Mouse (Mus musculus) erythroblast, embryonic 14.5 days (primary cell): ENCODE results near the gene Dennd1a.

Experiments
- GATA1 ChIP-seq: IDR thresholded peaks from 2 replicates; pipeline ENCODE4 v1.6.1; 2012; ENCODE audit warnings: low read length, inconsistent platforms, mixed read lengths
- TAL1 ChIP-seq: IDR thresholded peaks from 3 replicates; pipeline ENCODE4 v1.6.1; 2012; ENCODE audit warnings: low read length, inconsistent platforms, mixed read lengths

DNA sequence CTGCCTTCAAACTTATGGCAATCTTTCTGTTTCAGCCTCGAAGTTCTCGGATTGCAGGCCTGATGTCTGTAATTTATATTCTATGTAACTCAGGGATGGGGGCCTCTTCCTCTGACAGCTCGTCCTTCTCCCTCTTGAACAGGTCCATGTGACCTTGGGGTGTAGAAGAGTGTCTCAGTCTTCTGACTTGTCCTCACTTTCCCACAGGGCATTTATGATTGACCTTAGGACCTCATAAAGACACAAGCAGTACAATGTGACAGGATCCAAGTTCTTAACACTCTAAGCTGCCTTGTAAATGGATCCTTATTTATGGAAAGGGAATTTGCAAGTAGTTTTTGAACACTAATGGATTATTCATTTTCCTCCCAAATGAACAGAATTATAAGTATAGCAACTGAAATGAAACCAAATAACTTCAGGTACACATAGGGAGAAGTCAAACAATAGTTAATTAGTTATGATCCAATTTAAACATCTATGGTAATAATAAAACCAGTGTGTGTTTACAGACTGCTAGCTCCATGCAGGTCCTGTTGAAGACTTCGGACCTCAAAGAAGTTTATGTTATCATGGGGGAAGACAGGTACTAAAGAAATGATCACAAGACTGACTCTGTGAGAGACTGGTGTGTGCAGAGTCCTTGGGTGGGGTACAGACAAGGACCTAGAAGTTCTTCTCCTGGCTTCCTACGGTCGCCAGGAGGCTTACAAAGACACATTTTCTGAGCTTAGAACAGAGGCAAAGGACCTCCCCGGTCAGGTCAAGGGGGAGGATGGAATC is 448.8 kb downstream of the Dennd1a start:
- TF ChIP-seq GATA1 = no peak
- no peak for TF ChIP-seq TAL1
